17 mouse cellular contexts compared by ENCODE assay signal in the genomic region with DNA sequence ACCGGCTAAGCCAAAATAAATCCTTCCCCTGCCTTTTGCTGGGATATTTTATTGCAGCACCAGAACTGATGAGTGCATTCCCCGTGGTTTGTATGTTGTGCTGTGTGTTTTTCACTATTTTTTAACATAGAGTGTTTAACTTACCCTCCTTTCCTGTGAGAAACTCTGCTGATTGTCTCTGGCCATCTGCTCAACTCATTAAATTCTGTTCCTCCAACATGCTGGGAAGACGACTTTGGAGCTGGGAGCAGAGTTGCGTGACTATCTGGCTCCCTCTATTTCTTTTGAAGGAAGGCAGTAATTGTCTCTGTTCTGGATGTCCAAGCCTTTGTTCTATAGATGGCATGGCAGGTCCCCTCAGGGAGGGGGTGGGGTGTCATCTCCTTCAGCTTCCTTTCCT.
DNase-seq lines count a peak whose midpoint lies in the region; ATAC-seq and TF ChIP-seq lines count a peak whose summit lies in the region.
"Had no signal": no experiment of that assay in that cellular context is flagged by ENCODE, and none has a peak within 500 bp of the region (broad histone marks: within the 10 kb centered on the region; RNA-seq: fewer than 3 reads in every experiment).

No protein-coding gene starts in this region.

- H3K27ac ChIP-seq in hindbrain, embryonic 10.5 days = peak overlapping the region; percentile 5; the same call in 1 of the 2 replicates
- no peak overlapping the region for H3K27ac ChIP-seq in hindbrain, embryonic 11.5 days (ENCODE audit: low read depth, low read length)
- no peak overlapping the region for H3K27ac ChIP-seq in testis, adult 2 months (ENCODE audit: control insufficient read depth, insufficient read depth, low read depth, low read length)
- H3K27ac ChIP-seq: limb, embryonic 12.5 days; liver, embryonic 13.5 days; neural tube, embryonic 13.5 days had no signal

- no peak for TF ChIP-seq CTCF in testis, adult 2 months (IDR thresholded peaks at IDR 0.05; ENCODE audit: control insufficient read depth, insufficient read depth, insufficient replicate concordance, low read depth, low read length)

- no peaks in the 10 kb centered on the region for H3K36me3 ChIP-seq in hindbrain, embryonic 10.5 days
- no peaks in the 10 kb centered on the region for H3K36me3 ChIP-seq in hindbrain, embryonic 11.5 days (ENCODE audit: control insufficient read depth, insufficient read depth, low read length)
- no peaks in the 10 kb centered on the region for H3K36me3 ChIP-seq in testis, adult 2 months (ENCODE audit: control insufficient read depth, insufficient read depth, low read length)
- H3K36me3 ChIP-seq: limb, embryonic 12.5 days; liver, embryonic 13.5 days; neural tube, embryonic 13.5 days had no signal

- no peak overlapping the region for H3K4me2 ChIP-seq in hindbrain, embryonic 11.5 days (replicated peaks; ENCODE audit: low read depth, low read length)
- H3K4me2 ChIP-seq: limb, embryonic 12.5 days; liver, embryonic 13.5 days; lung, embryonic 14.5 days; neural tube, embryonic 13.5 days had no signal

- no peak overlapping the region for H3K4me3 ChIP-seq in hindbrain, embryonic 10.5 days
- no peak overlapping the region for H3K4me3 ChIP-seq in hindbrain, embryonic 11.5 days (ENCODE audit: low read depth, low read length)
- peak overlapping the region; percentile 84 for H3K4me3 ChIP-seq in testis, adult 2 months (ENCODE audit: control insufficient read depth, low read depth, low read length)
- H3K4me3 ChIP-seq: limb, embryonic 12.5 days; liver, embryonic 13.5 days; neural tube, embryonic 13.5 days had no signal

- TF ChIP-seq POLR2A in testis, adult 2 months (IDR thresholded peaks at IDR 0.05; ENCODE audit: control insufficient read depth, low read depth, low read length) = no peak

- H3K9ac ChIP-seq in hindbrain, embryonic 11.5 days (ENCODE audit: low read depth, low read length) = no peak overlapping the region
- H3K9ac ChIP-seq: limb, embryonic 12.5 days; liver, embryonic 13.5 days; lung, embryonic 14.5 days; neural tube, embryonic 13.5 days had no signal

- WGBS in hindbrain, embryonic 10.5 days = 41% methylated on average over 4 of the region's 4 CpGs
- 40% methylated on average over 4 of the region's 4 CpGs for WGBS in hindbrain, embryonic 11.5 days

- peaks cover 9% of the 10 kb centered on the region for H3K4me1 ChIP-seq in hindbrain, embryonic 10.5 days (replicated peaks)
- no peaks in the 10 kb centered on the region for H3K4me1 ChIP-seq in hindbrain, embryonic 11.5 days (replicated peaks; ENCODE audit: control insufficient read depth, insufficient read depth, low read length)
- H3K4me1 ChIP-seq in testis, adult 2 months (ENCODE audit: control insufficient read depth, insufficient read depth, low read length) = peaks cover 2% of the 10 kb centered on the region; the same call in 1 of the 2 replicates
- H3K4me1 ChIP-seq: liver, embryonic 13.5 days had no signal

- peaks cover 5% of the 10 kb centered on the region; the same call in 1 of the 2 replicates for H3K9me3 ChIP-seq in hindbrain, embryonic 10.5 days
- H3K9me3 ChIP-seq in hindbrain, embryonic 11.5 days (ENCODE audit: control insufficient read depth, low read length) = no peaks in the 10 kb centered on the region
- H3K9me3 ChIP-seq: limb, embryonic 12.5 days; liver, embryonic 13.5 days; neural tube, embryonic 13.5 days had no signal

- intact Hi-C loops in left cerebral cortex, postnatal 36 days (cut with DNase I) = no loop called here
- intact Hi-C loops in left cerebral cortex, postnatal 4 days (cut with DNase I) = no loop called here

- ATAC-seq in hindbrain, embryonic 11.5 days (ENCODE audit: low FRiP score) = no peak
- no peak for ATAC-seq in erythroid progenitor cell, adult 5-6 weeks (replicated peaks; ENCODE audit: low FRiP score, poor library complexity, severe bottlenecking)
- ATAC-seq: inflammation-experienced regulatory T-cells, adult 6 months had no signal

- H3K27me3 ChIP-seq in hindbrain, embryonic 10.5 days (ENCODE audit: insufficient read depth, poor library complexity, severe bottlenecking) = no peaks in the 10 kb centered on the region
- no peaks in the 10 kb centered on the region for H3K27me3 ChIP-seq in hindbrain, embryonic 11.5 days (ENCODE audit: control insufficient read depth, insufficient read depth, low read length)
- H3K27me3 ChIP-seq in testis, adult 2 months (ENCODE audit: control insufficient read depth, insufficient read depth, low read length) = no peaks in the 10 kb centered on the region
- H3K27me3 ChIP-seq: limb, embryonic 12.5 days; liver, embryonic 13.5 days; neural tube, embryonic 13.5 days had no signal

- no peak for DNase-seq in hindbrain, embryonic 10.5 days (ENCODE audit: low spot score)
- DNase-seq in hindbrain, embryonic 11.5 days (ENCODE audit: low spot score) = no peak
- DNase-seq in left cerebral cortex, postnatal 36 days (ENCODE audit: low spot score in 2 of 2) = peak; percentile 24 to 29
- no peak for DNase-seq in left cerebral cortex, postnatal 4 days
- no peak for DNase-seq in testis, postnatal 14 days (ENCODE audit: low spot score)
- DNase-seq: cerebellum, adult 9-10 months; kidney, adult 8-10 months; kidney, postnatal 25 days; liver, embryonic 13.5 days; lung, embryonic 14.5 days; lung, postnatal 4 days; thymus, postnatal 14 days had no signal

Comparison
In these comparisons a context has a peak if more than half of its experiments do, and no peak if none do; other contexts are left out.
1. DNase-seq: peak in left cerebral cortex, postnatal 36 days (2 of 2); none in hindbrain, embryonic 10.5 days (single experiment), hindbrain, embryonic 11.5 days (single experiment), left cerebral cortex, postnatal 4 days (single experiment) and testis, postnatal 14 days (single experiment).